Mouse (Mus musculus) embryonic facial prominence, embryonic 12.5 days (tissue): ENCODE measurements around the gene Acyp2. TPM values are rescaled to one million over a fixed set of nuclear protein-coding genes. Genes with fewer than 3 reads are reported as not detected.
A peak's percentile ranks its signal among the peaks of the same experiment; 100 is the strongest.
"Not testable (repeated sequence)": the region's sequence is repeated elsewhere in the genome, so short reads cannot be mapped to it uniquely, and the experiment has no call there.

Source experiments
- ATAC-seq: fragments of 200-750 bp; cut with Nextera tagmentation; 2 replicates; pipeline ENCODE4 v1.8.0; 2017; ENCODE audit not compliant: insufficient number of reproducible peaks, insufficient read depth, low FRiP score, low TSS enrichment
- H3K27ac ChIP-seq: fragments of 300-500 bp; sonication (generic); 2 replicates; pipeline ENCODE4 v1.5.1; 2016; ENCODE audit warnings: mild to moderate bottlenecking
- H3K27me3 ChIP-seq: fragments of 300-500 bp; sonication (generic); 2 replicates; pipeline ENCODE4 v1.6.1; 2016; ENCODE audit warnings: mild to moderate bottlenecking, moderate library complexity
- H3K36me3 ChIP-seq: fragments of 300-500 bp; sonication (generic); 2 replicates; pipeline ENCODE4 v1.6.1; 2016; ENCODE audit warnings: mild to moderate bottlenecking
- H3K4me1 ChIP-seq: fragments of 300-500 bp; sonication (generic); 2 replicates; pipeline ENCODE4 v1.6.1; 2016
- H3K4me2 ChIP-seq: fragments of 300-500 bp; sonication (generic); replicated peaks from 2 replicates; pipeline ENCODE4 v1.6.1; 2016; ENCODE audit warnings: mild to moderate bottlenecking, moderate library complexity
- H3K4me3 ChIP-seq: fragments of 300-500 bp; sonication (generic); 2 replicates; pipeline ENCODE4 v1.5.1; 2016; ENCODE audit warnings: mild to moderate bottlenecking
- H3K9ac ChIP-seq: fragments of 300-500 bp; sonication (generic); 2 replicates; pipeline ENCODE4 v1.6.1; 2016; ENCODE audit warnings: mild to moderate bottlenecking, moderate library complexity
- H3K9me3 ChIP-seq: fragments of 300-500 bp; sonication (generic); 2 replicates; pipeline ENCODE4 v1.6.1; 2016; ENCODE audit warnings: mild to moderate bottlenecking, moderate library complexity
- WGBS: fragments of 180-500 bp; shearing (Covaris S2); methylation state at CpG from one replicate; pipeline ENCODE4 v1.1.7; 2016; 5-methylcytosine and 5-hydroxymethylcytosine counted together
- polyA plus RNA-seq: library from polyadenylated mRNA; unstranded; fragments of >200 nt; fragmentation: Nextera tagmentation; extraction: Ambion mirVana; gene quantifications from 2 replicates; pipeline ENCODE4 v1.2.1, GENCODE M21; 2016

The Acyp2 gene
- polyA plus RNA-seq, 1 experiment from 2014 or later, result 8.1 TPM

DNA sequence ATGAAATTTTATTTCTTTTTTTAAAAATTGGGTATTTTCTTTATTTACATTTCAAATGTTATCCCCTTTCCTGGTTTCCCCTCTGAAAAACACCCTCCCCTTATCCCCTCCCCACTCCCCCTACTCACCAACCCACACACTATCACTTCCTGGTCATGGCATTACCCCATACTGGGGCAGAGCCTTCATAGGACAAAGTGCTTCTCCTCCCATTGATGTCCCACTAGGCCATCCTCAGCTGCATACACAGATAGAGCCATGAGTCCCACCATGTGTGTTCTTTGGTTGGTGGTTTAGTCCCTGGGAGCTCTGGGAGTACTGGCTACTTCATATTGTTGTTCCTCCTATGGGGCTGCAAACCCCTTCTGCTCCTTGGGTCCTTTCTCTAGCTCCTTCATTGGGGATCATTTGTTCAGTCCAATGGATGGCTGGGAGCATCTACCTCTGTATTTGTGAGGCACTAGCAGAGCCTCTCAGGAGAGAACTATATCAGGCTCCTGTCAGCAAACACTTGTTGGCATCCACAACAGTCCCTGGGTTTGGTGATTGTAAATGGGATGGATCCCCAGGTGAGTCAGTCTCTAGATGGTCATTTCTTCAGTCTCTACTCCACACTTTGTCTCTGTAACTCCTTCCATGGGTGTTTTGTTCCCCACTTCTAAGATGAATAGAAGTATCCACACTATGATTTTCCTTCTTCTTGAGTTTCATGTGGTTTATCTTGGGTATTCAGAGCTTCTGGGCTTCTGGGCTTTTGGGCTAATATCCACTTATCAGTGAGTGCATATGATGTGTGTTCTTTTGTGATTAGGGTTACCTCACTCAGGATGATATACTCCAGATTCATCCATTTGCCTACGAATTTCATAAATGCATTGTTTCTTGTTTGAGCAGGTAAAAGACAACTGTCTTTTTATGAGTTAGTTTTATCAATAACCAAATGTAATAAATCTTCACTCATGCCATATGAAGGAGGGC is 27.7 kb downstream of the Acyp2 start:
- H3K27ac ChIP-seq, H3K27me3 ChIP-seq, H3K4me2 ChIP-seq, H3K9me3 ChIP-seq, H3K4me3 ChIP-seq, H3K36me3 ChIP-seq, ATAC-seq, H3K9ac ChIP-seq, H3K4me1 ChIP-seq: not testable (repeated sequence)
- 73% methylated on average over 1 of the region's 1 CpGs for WGBS

DNA sequence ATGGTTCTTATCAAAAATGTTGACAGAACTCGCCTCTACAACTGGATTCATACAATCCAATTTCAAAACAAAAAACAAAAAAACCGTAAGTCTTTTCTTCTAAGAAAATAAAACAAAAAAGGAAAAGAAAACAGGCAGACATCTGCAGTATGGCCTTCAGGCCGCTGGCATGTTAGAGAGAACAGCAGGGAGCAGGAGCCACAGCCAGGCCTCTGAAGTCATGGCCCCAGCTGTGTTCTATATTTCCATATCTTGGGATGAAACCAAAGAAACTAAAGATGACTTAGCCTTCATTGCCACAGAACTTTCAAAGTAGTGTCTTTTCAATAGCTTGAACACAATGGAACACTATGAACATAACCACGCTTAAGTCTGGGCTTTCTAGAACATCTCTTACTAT is 31.2 kb downstream of the Acyp2 start:
- no peak overlapping the region for H3K27ac ChIP-seq
- ATAC-seq, result no peak
- WGBS, result 65% methylated on average over 4 of the region's 4 CpGs
- H3K4me3 ChIP-seq, result no peak overlapping the region
- H3K36me3 ChIP-seq, result no peaks in the 10 kb centered on the region
- no peak overlapping the region for H3K4me2 ChIP-seq
- H3K27me3 ChIP-seq, result no peaks in the 10 kb centered on the region
- H3K4me1 ChIP-seq, result no peaks in the 10 kb centered on the region
- H3K9me3 ChIP-seq, result no peaks in the 10 kb centered on the region
- H3K9ac ChIP-seq, result no peak overlapping the region

DNA sequence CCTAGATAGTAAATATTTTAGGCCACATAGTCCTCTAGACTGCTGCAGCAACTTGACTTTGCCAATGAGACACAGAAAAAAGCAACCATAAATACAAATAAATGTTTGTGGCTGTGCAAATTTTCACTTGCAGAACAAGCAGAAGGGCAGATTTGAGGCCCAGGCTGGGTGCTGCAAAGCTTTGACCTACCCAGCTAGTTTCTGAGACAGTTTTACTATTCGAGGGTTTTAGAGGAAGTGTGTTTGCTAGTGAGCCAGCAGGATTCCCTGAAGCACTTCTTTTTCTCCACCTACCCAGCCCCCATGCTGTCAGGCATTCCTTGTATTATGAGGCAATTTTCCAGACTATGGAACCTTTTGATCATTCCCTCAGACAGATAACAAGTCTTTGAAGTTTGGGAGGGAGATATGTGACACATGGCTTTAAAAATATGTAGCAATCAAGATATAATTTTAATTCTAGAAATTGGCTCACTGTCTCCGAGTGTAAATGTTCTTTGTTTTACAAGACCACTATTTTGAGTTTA is 31.8 kb downstream of the Acyp2 start:
- H3K4me3 ChIP-seq, result no peak overlapping the region
- no peak overlapping the region for H3K27ac ChIP-seq
- H3K4me2 ChIP-seq, result no peak overlapping the region
- no peak for ATAC-seq
- no peaks in the 10 kb centered on the region for H3K4me1 ChIP-seq
- no peak overlapping the region for H3K9ac ChIP-seq
- no peaks in the 10 kb centered on the region for H3K9me3 ChIP-seq
- 29% methylated on average over 2 of the region's 2 CpGs for WGBS
- H3K27me3 ChIP-seq, result no peaks in the 10 kb centered on the region
- H3K36me3 ChIP-seq, result no peaks in the 10 kb centered on the region

DNA sequence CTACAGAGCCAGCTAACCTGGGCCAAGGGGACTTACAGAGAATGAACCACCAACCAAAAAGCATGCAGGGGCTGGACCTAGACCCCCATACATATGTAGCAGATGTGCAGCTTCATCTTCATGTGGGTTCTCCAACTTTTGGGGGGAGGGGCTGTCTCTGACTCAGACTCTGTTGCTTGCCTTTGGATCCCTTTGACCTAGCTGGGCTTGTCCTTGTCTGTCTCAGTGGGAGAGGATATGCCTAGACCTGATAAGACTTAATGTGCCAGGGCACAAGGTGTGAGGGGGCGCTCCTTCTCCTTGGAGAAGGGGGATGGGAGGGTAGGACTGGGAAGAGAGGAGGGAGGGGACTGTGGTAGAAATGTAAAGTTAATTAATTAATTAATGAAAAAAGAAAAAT is 33.4 kb downstream of the Acyp2 start:
- Histone ChIP-seq H3K9me3 (no peaks in the 10 kb centered on the region), H3K4me2 (no peak overlapping the region), H3K27me3 (no peaks in the 10 kb centered on the region), H3K4me1 (no peaks in the 10 kb centered on the region), H3K4me3 (no peak overlapping the region), H3K9ac (no peak overlapping the region), H3K27ac (no peak overlapping the region), H3K36me3 (no peaks in the 10 kb centered on the region)
- no peak for ATAC-seq
- WGBS, result 83% methylated on average over 1 of the region's 1 CpGs

DNA sequence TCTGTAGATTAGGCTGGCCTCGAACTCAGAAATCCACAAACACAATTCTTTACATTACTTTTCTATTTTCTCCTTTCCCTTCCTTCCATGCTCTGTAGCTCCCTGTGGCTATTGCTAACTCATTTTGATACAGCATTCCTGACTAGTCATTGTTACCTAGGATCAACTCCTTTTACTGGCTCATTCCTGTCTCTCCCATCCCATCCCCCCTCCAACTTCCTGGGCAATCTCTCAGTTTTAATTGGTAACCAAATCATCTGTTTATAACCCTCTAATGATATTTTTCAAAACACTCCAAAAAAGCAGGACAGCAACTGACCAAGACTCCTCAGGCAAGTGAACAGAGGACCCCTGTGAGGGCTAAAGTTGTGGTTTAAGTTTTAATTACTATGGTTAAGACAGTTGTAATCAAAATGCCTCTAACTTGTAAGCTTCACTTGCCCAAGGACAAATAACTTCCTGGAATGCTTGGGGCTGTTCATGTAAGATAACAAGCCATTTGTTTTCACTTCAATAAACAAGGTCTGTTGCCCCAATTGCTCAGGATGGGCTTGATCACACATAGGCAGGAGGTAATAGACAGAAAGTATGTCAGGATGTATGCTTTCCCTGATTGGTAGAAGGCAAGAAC is 35.4 kb downstream of the Acyp2 start:
- Histone ChIP-seq H3K9ac (no peak overlapping the region), H3K36me3 (no peaks in the 10 kb centered on the region), H3K4me3 (no peak overlapping the region), H3K27ac (no peak overlapping the region), H3K27me3 (no peaks in the 10 kb centered on the region), H3K4me1 (no peaks in the 10 kb centered on the region), H3K9me3 (no peaks in the 10 kb centered on the region), H3K4me2 (no peak overlapping the region)
- 71% methylated on average over 1 of the region's 1 CpGs for WGBS
- no peak for ATAC-seq

DNA sequence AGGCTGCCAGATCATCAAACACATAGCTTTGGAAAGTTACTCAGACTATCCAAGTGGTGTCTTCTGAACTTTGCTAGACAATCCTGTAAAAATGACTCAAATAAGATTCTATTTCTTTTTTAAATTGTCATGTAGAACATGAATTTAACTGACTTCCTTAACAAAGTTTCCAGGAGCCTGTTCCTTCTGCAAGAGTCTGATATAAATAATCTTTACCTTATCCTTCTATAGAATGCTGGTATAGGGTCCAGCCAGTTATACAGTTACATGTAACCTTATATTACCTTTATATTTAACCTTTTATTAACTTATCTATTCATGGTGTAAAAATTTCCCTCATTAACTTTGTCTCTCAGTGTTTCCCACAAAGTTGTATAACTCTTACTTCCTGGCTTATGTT is 36.7 kb downstream of the Acyp2 start:
- ATAC-seq, result no peak
- H3K27me3 ChIP-seq, result no peaks in the 10 kb centered on the region
- H3K4me3 ChIP-seq, result no peak overlapping the region
- H3K4me2 ChIP-seq, result no peak overlapping the region
- no peak overlapping the region for H3K27ac ChIP-seq
- H3K9ac ChIP-seq, result no peak overlapping the region
- H3K36me3 ChIP-seq, result no peaks in the 10 kb centered on the region
- no peaks in the 10 kb centered on the region for H3K9me3 ChIP-seq
- no peaks in the 10 kb centered on the region for H3K4me1 ChIP-seq

DNA sequence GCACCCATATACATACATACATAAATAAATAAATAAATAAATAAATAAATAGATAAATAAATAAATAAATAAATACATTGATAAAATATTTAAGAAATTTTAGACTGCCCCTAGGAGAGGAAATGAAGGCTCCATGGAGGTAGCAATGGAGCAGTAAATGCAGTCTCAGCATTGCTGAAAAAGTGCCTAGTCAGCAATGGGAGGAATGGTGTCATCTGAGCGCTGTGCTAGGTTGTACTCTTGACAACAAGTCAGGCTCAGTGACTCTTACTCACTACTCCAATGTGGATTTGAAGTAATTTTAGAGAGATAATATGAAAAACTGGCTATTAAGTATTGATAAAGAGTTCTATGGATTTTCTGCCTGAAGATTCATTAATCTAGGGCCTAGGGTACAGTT is 40.1 kb downstream of the Acyp2 start:
- H3K27me3 ChIP-seq, result no peaks in the 10 kb centered on the region
- H3K4me3 ChIP-seq, result no peak overlapping the region
- no peak for ATAC-seq
- H3K9me3 ChIP-seq, result no peaks in the 10 kb centered on the region
- H3K4me2 ChIP-seq, result no peak overlapping the region
- H3K27ac ChIP-seq, result no peak overlapping the region
- 98% methylated on average over 1 of the region's 1 CpGs for WGBS
- H3K36me3 ChIP-seq, result no peaks in the 10 kb centered on the region
- no peaks in the 10 kb centered on the region for H3K4me1 ChIP-seq
- no peak overlapping the region for H3K9ac ChIP-seq

DNA sequence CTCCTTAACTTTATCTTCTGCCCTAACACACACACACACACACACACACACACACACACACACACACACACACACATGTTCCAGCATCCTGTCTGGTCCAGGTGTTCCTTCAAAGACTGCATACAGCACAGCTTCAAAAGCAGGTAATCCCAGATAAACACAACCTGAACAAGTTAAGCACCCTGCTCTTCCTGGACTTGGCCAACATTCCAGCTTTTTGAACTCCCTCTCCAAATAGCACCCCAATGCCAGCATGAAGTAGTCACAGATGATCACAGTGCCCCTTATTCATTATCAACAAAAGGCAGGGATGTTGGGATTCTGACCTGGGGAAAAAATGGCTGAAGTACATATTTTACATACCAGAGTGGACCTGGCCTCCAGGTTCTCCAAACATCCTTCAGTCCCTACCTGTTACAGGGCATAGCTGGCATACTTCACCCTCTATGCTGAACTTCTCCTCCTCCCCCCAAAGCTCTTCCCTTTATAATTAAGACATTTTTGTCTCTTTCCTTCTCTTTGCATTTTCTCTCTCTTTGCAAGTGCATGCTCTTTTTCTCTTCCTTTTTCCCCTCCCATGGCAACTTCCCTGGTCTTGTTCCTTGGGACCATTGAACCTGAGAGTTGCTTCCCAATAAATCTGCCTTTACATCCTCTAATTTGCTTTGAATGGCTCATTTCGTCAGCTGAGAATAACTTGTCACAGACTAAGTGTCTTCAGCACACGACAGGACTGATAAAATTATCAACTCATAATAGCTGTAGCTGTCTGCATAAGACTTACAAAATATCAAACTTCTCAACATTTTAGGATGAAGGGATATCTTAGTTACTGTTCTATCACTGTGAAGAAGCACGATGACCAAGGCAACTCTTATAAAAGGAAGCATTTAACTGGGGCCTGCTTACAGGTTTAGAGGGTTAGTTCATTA is 41.5 kb downstream of the Acyp2 start:
- Histone ChIP-seq H3K4me2 (no peak overlapping the region), H3K9me3 (no peaks in the 10 kb centered on the region), H3K4me1 (no peaks in the 10 kb centered on the region), H3K9ac (no peak overlapping the region), H3K4me3 (no peak overlapping the region), H3K27me3 (no peaks in the 10 kb centered on the region), H3K36me3 (no peaks in the 10 kb centered on the region), H3K27ac (no peak overlapping the region)
- 82% methylated on average over 3 of the region's 3 CpGs for WGBS
- no peak for ATAC-seq

DNA sequence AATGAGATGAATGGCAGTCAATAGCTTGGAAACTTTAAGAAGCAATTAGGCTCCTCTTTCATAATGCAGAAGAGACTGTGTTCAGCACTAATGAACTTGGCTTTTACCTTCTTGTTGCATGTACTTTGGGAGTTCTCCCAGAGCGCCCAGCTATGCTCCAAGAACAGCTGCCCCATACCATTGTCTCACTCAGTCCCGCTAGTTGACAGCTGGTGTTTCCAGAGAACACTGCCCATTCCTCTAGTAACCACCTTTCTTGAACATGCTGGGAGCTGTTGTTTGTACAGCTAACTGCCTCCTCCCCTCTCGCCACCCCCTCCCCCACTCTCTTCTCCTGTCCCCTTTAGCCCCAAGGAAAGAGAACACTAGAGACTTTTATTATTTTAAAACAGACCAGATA is 52.1 kb downstream of the Acyp2 start:
- Histone ChIP-seq H3K27me3 (no peaks in the 10 kb centered on the region), H3K36me3 (no peaks in the 10 kb centered on the region), H3K4me1 (no peaks in the 10 kb centered on the region), H3K27ac (no peak overlapping the region), H3K4me3 (no peak overlapping the region), H3K9me3 (no peaks in the 10 kb centered on the region), H3K9ac (no peak overlapping the region), H3K4me2 (no peak overlapping the region)
- no peak for ATAC-seq
- 64% methylated on average over 3 of the region's 3 CpGs for WGBS

DNA sequence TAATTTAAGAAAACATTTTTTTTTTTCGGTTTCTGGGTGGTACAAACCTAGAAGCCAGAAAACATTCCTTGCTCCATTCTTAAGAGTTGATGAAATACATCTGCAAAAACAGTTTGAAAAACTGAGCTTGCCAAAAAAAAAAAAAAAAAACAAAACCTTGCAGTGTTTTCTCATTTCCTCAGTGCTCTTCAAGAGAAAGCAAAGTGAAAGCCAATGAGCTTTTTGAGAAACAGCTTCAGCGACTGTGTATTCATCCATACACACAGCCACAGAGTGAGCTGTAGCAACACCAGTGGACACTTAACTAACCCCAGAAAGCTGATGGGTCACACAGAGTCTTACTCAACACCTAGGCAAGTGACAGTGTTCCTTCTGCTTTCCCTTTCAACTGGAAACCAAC is 69.4 kb downstream of the Acyp2 start:
- H3K9ac ChIP-seq, result no peak overlapping the region
- H3K4me1 ChIP-seq, result 0 out of 2 replicates have a peak, but pooled peaks cover 4% of the 10 kb centered on the region
- 0 out of 2 replicates have a peak overlapping the region, but pooled peaks have one; percentile 60 for H3K27ac ChIP-seq
- WGBS, result 66% methylated on average over 2 of the region's 2 CpGs
- H3K36me3 ChIP-seq, result no peaks in the 10 kb centered on the region
- no peak overlapping the region for H3K4me2 ChIP-seq
- ATAC-seq, result no peak
- H3K27me3 ChIP-seq, result no peaks in the 10 kb centered on the region
- no peak overlapping the region for H3K4me3 ChIP-seq
- H3K9me3 ChIP-seq, result no peaks in the 10 kb centered on the region

DNA sequence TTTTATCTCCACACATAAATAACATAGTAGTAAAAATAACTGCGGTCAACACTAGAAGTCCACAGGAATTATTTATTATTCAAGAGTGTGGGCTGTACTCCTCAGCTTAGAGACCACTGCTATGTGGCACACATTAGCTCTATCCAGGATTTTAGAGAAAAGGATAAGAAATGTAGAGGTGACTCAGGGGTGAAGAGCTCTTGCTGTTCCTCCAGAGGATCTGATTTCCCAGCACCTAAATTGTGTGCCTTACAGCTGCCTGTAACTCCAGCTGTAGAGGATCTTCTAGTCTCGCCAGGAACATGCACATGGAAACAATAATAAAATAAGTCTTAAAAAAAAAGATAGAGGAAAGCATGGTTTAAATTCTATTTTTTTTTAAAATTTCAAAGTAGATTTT is 70.5 kb downstream of the Acyp2 start:
- H3K4me3 ChIP-seq, result no peak overlapping the region

More for the DNA sequence above, 70.5 kb downstream of the Acyp2 start:
- WGBS, result 60% methylated on average over 2 of the region's 2 CpGs
- no peak overlapping the region for H3K27ac ChIP-seq
- 0 out of 2 replicates have a peak, but pooled peaks cover 4% of the 10 kb centered on the region for H3K4me1 ChIP-seq
- ATAC-seq, result no peak
- no peaks in the 10 kb centered on the region for H3K27me3 ChIP-seq
- no peak overlapping the region for H3K4me2 ChIP-seq
- no peaks in the 10 kb centered on the region for H3K36me3 ChIP-seq
- no peak overlapping the region for H3K9ac ChIP-seq
- H3K9me3 ChIP-seq, result no peaks in the 10 kb centered on the region
